Comparison of ENCODE assay signal across 23 mouse cellular contexts in genomic region chr12:48713646-48714045, GRCm38 (mm10).
DNase-seq lines count a peak whose midpoint lies in the region; ATAC-seq and TF ChIP-seq lines count a peak whose summit lies in the region.
"Had no signal": no experiment of that assay in that cellular context is flagged by ENCODE, and none has a peak within 500 bp of the region (broad histone marks: within the 10 kb centered on the region; RNA-seq: fewer than 3 reads in every experiment).

No protein-coding gene starts in this region.

- no peaks in the 10 kb centered on the region for H3K36me3 ChIP-seq in forebrain, embryonic 16.5 days (ENCODE audit: control insufficient read depth, insufficient read depth)
- no peaks in the 10 kb centered on the region for H3K36me3 ChIP-seq in forebrain, embryonic 12.5 days (replicated peaks)
- no peaks in the 10 kb centered on the region for H3K36me3 ChIP-seq in midbrain, postnatal 0 days (ENCODE audit: insufficient read depth, low read length)
- H3K36me3 ChIP-seq in midbrain, embryonic 16.5 days (ENCODE audit: control insufficient read depth, insufficient read depth, low read length): no peaks in the 10 kb centered on the region
- no peaks in the 10 kb centered on the region for H3K36me3 ChIP-seq in kidney, embryonic 14.5 days (ENCODE audit: control insufficient read depth, insufficient read depth, low read length)
- H3K36me3 ChIP-seq: embryonic facial prominence, embryonic 15.5 days; heart, embryonic 10.5 days; limb, embryonic 10.5 days had no signal

- no peak overlapping the region for H3K27ac ChIP-seq in forebrain, embryonic 16.5 days (ENCODE audit: low read length)
- no peak overlapping the region for H3K27ac ChIP-seq in forebrain, embryonic 12.5 days
- H3K27ac ChIP-seq in midbrain, postnatal 0 days (ENCODE audit: low read depth, low read length): no peak overlapping the region
- H3K27ac ChIP-seq in midbrain, embryonic 16.5 days (ENCODE audit: low read length): no peak overlapping the region
- H3K27ac ChIP-seq in kidney, embryonic 14.5 days (ENCODE audit: low read depth, low read length): no peak overlapping the region
- H3K27ac ChIP-seq: embryonic facial prominence, embryonic 15.5 days; heart, embryonic 10.5 days; kidney, postnatal 0 days; layer of hippocampus, adult 2 months; limb, embryonic 10.5 days had no signal

- H3K9me3 ChIP-seq in forebrain, embryonic 16.5 days (ENCODE audit: control insufficient read depth, low read length): no peaks in the 10 kb centered on the region
- no peaks in the 10 kb centered on the region for H3K9me3 ChIP-seq in forebrain, embryonic 12.5 days
- no peaks in the 10 kb centered on the region for H3K9me3 ChIP-seq in midbrain, postnatal 0 days (ENCODE audit: low read length)
- H3K9me3 ChIP-seq in midbrain, embryonic 16.5 days (replicated peaks; ENCODE audit: control insufficient read depth, low read length, poor library complexity, severe bottlenecking): 0 out of 2 replicates have a peak, but pooled peaks cover 2% of the 10 kb centered on the region
- H3K9me3 ChIP-seq in kidney, embryonic 14.5 days (ENCODE audit: control insufficient read depth, low read length): no peaks in the 10 kb centered on the region
- H3K9me3 ChIP-seq: embryonic facial prominence, embryonic 15.5 days; heart, embryonic 10.5 days; limb, embryonic 10.5 days; megakaryocyte, embryonic 14.5 days had no signal

- no peak for TF ChIP-seq POLR2A in brain, embryonic 14.5 days (IDR thresholded peaks at IDR 0.05; ENCODE audit: borderline replicate concordance, extremely low read depth, insufficient read depth, insufficient read length, poor library complexity, severe bottlenecking)

- no peak overlapping the region for H3K4me2 ChIP-seq in forebrain, embryonic 16.5 days (ENCODE audit: low read length)
- H3K4me2 ChIP-seq in forebrain, embryonic 12.5 days: no peak overlapping the region
- H3K4me2 ChIP-seq in midbrain, postnatal 0 days (ENCODE audit: low read depth, low read length, poor library complexity, severe bottlenecking): no peak overlapping the region
- no peak overlapping the region for H3K4me2 ChIP-seq in midbrain, embryonic 16.5 days (ENCODE audit: low read length)
- H3K4me2 ChIP-seq in kidney, embryonic 14.5 days (replicated peaks; ENCODE audit: low read depth, low read length): no peak overlapping the region
- H3K4me2 ChIP-seq: embryonic facial prominence, embryonic 15.5 days had no signal

- TF ChIP-seq CTCF in midbrain, postnatal 0 days (IDR thresholded peaks at IDR 0.05): no peak
- TF ChIP-seq CTCF in brain, embryonic 14.5 days (IDR thresholded peaks at IDR 0.05; ENCODE audit: borderline replicate concordance, extremely low read depth, insufficient read depth, insufficient read length): no peak

- no peaks in the 10 kb centered on the region for H3K27me3 ChIP-seq in forebrain, embryonic 16.5 days (replicated peaks; ENCODE audit: control insufficient read depth, insufficient read depth, low read length)
- no peaks in the 10 kb centered on the region for H3K27me3 ChIP-seq in forebrain, embryonic 12.5 days
- H3K27me3 ChIP-seq in midbrain, postnatal 0 days (ENCODE audit: insufficient read depth, low read length): no peaks in the 10 kb centered on the region
- H3K27me3 ChIP-seq in midbrain, embryonic 16.5 days (ENCODE audit: control insufficient read depth, insufficient read depth, low read depth, low read length): no peaks in the 10 kb centered on the region
- H3K27me3 ChIP-seq in kidney, embryonic 14.5 days (ENCODE audit: control insufficient read depth, insufficient read depth, low read length): no peaks in the 10 kb centered on the region
- H3K27me3 ChIP-seq: embryonic facial prominence, embryonic 15.5 days; megakaryocyte, embryonic 14.5 days; Patski had no signal

- peak; percentile 49 for ATAC-seq in forebrain, embryonic 16.5 days
- no peak for ATAC-seq in forebrain, embryonic 12.5 days (ENCODE audit: low FRiP score)
- peak; percentile 60; the same call in 1 of the 2 replicates for ATAC-seq in midbrain, postnatal 0 days (ENCODE audit: low FRiP score)
- ATAC-seq in midbrain, embryonic 16.5 days: no peak
- ATAC-seq in kidney, embryonic 14.5 days (ENCODE audit: low FRiP score, low TSS enrichment): no peak
- ATAC-seq: liver, postnatal 0 days; Patski had no signal

- WGBS in forebrain, embryonic 16.5 days: 81% methylated on average over 4 of the region's 4 CpGs
- WGBS in forebrain, embryonic 12.5 days: 87% methylated on average over 4 of the region's 4 CpGs
- WGBS in midbrain, postnatal 0 days: 92% methylated on average over 4 of the region's 4 CpGs
- WGBS in midbrain, embryonic 16.5 days: 87% methylated on average over 4 of the region's 4 CpGs
- WGBS in kidney, embryonic 14.5 days: 91% methylated on average over 4 of the region's 4 CpGs

- DNase-seq in midbrain, postnatal 0 days (ENCODE audit: low spot score): peak; percentile 86
- peak; percentile 75 for DNase-seq in brain, embryonic 14.5 days (ENCODE audit: low read depth)
- peak; percentile 53 to 80 for DNase-seq in cerebellum, postnatal 14 days
- no peak for DNase-seq in lung, postnatal 14 days
- DNase-seq: adrenal gland, adult 8-10 months; gastrocnemius, postnatal 36 days; kidney, adult 11 months; layer of hippocampus, postnatal 36 days; liver, postnatal 0 days; right cerebral cortex, postnatal 14 days; spleen, adult 18-20 months; thymus, postnatal 36 days had no signal

- 0 out of 2 replicates have a peak, but pooled peaks cover 2% of the 10 kb centered on the region for H3K4me1 ChIP-seq in forebrain, embryonic 16.5 days (replicated peaks; ENCODE audit: control insufficient read depth, insufficient read depth, low read length)
- no peaks in the 10 kb centered on the region for H3K4me1 ChIP-seq in forebrain, embryonic 12.5 days
- no peaks in the 10 kb centered on the region for H3K4me1 ChIP-seq in midbrain, postnatal 0 days (ENCODE audit: insufficient read depth, low read length)
- no peaks in the 10 kb centered on the region for H3K4me1 ChIP-seq in midbrain, embryonic 16.5 days (ENCODE audit: control insufficient read depth, insufficient read depth, low read length)
- no peaks in the 10 kb centered on the region for H3K4me1 ChIP-seq in kidney, embryonic 14.5 days (ENCODE audit: control insufficient read depth, insufficient read depth, low read length)
- H3K4me1 ChIP-seq: embryonic facial prominence, embryonic 15.5 days; heart, embryonic 10.5 days; limb, embryonic 10.5 days; megakaryocyte, embryonic 14.5 days had no signal

- no peak overlapping the region for H3K9ac ChIP-seq in forebrain, embryonic 16.5 days (replicated peaks; ENCODE audit: low read depth, low read length)
- no peak overlapping the region for H3K9ac ChIP-seq in forebrain, embryonic 12.5 days
- no peak overlapping the region for H3K9ac ChIP-seq in midbrain, postnatal 0 days (replicated peaks; ENCODE audit: low read length, poor library complexity, severe bottlenecking)
- no peak overlapping the region for H3K9ac ChIP-seq in midbrain, embryonic 16.5 days (ENCODE audit: low read depth, low read length)
- no peak overlapping the region for H3K9ac ChIP-seq in kidney, embryonic 14.5 days (ENCODE audit: low read depth, low read length)
- H3K9ac ChIP-seq: embryonic facial prominence, embryonic 15.5 days; liver, postnatal 0 days had no signal

- no peak overlapping the region for H3K4me3 ChIP-seq in forebrain, embryonic 16.5 days (replicated peaks; ENCODE audit: low read length)
- no peak overlapping the region for H3K4me3 ChIP-seq in forebrain, embryonic 12.5 days (replicated peaks)
- no peak overlapping the region for H3K4me3 ChIP-seq in midbrain, postnatal 0 days (ENCODE audit: low read depth, low read length)
- no peak overlapping the region for H3K4me3 ChIP-seq in midbrain, embryonic 16.5 days (ENCODE audit: low read depth, low read length)
- H3K4me3 ChIP-seq in kidney, embryonic 14.5 days (ENCODE audit: low read length): no peak overlapping the region
- H3K4me3 ChIP-seq: embryonic facial prominence, embryonic 15.5 days; heart, embryonic 10.5 days; layer of hippocampus, adult 2 months; limb, embryonic 10.5 days; megakaryocyte, embryonic 14.5 days had no signal

Comparison
In these comparisons a context has a peak if more than half of its experiments do, and no peak if none do; other contexts are left out.
1. ATAC-seq: peak in forebrain, embryonic 16.5 days (single experiment) and midbrain, postnatal 0 days (single experiment); none in forebrain, embryonic 12.5 days (single experiment), midbrain, embryonic 16.5 days (single experiment) and kidney, embryonic 14.5 days (single experiment).